Mouse (Mus musculus) liver, embryonic 13.5 days (tissue): ENCODE results near the gene Elovl5. TPM values are rescaled to one million over a fixed set of nuclear protein-coding genes. Genes with fewer than 3 reads are reported as not detected.

Experiments
- ATAC-seq: fragments of 200-750 bp; cut with Nextera tagmentation; 2 replicates; pipeline ENCODE4 v1.8.0; 2017; ENCODE audit warnings: low read depth, mild to moderate bottlenecking, moderate number of reproducible peaks, moderate library complexity
- DNase-seq: peaks from one replicate; pipeline ENCODE4 v3.0.0; 2022
- H3K27ac ChIP-seq: fragments of 300-500 bp; sonication (generic); 2 replicates; pipeline ENCODE4 v1.5.1; 2015; ENCODE audit warnings: moderate library complexity, mild to moderate bottlenecking, inconsistent platforms
- H3K27me3 ChIP-seq: fragments of 300-500 bp; sonication (generic); 2 replicates; pipeline ENCODE4 v1.6.1; 2015; ENCODE audit warnings: mild to moderate bottlenecking, inconsistent platforms
- H3K36me3 ChIP-seq: fragments of 300-500 bp; sonication (generic); 2 replicates; pipeline ENCODE4 v1.6.1; 2015; ENCODE audit warnings: mild to moderate bottlenecking, inconsistent platforms
- H3K4me1 ChIP-seq: fragments of 300-500 bp; sonication (generic); replicated peaks from 2 replicates; pipeline ENCODE4 v1.6.1; 2015; ENCODE audit warnings: inconsistent platforms
- H3K4me2 ChIP-seq: fragments of 300-500 bp; sonication (generic); 2 replicates; pipeline ENCODE4 v1.6.1; 2015; ENCODE audit warnings: inconsistent platforms, mild to moderate bottlenecking, moderate library complexity
- H3K4me3 ChIP-seq: fragments of 300-500 bp; sonication (generic); replicated peaks from 2 replicates; pipeline ENCODE4 v1.5.1; 2015; ENCODE audit warnings: mild to moderate bottlenecking, inconsistent platforms
- H3K9ac ChIP-seq: fragments of 300-500 bp; sonication (generic); 2 replicates; pipeline ENCODE4 v1.6.1; 2015; ENCODE audit warnings: mild to moderate bottlenecking, inconsistent platforms
- H3K9me3 ChIP-seq: fragments of 300-500 bp; sonication (generic); replicated peaks from 2 replicates; pipeline ENCODE4 v1.6.1; 2016; ENCODE audit warnings: inconsistent platforms
- WGBS: fragments of 180-500 bp; shearing (Covaris S2); methylation state at CpG from one replicate; pipeline ENCODE4 v1.1.7; 2015; ENCODE audit not compliant: insufficient replicate concordance; 5-methylcytosine and 5-hydroxymethylcytosine counted together
- polyA plus RNA-seq: library from polyadenylated mRNA; unstranded; fragments of >200 nt; fragmentation: Nextera tagmentation; extraction: Ambion mirVana; gene quantifications from 2 replicates; pipeline ENCODE4 v1.2.1, GENCODE M21; 2015

Elovl5 gene
- polyA plus RNA-seq, 1 experiment from 2014 or later: 21.2 TPM

GRCm38 (mm10) chr9:77955964-77956363 is 38.8 kb downstream of the Elovl5 start:
- Histone ChIP-seq H3K36me3 (peaks cover 6% of the 10 kb centered on the region; the same call in 1 of the 2 replicates), H3K9me3 (no peaks in the 10 kb centered on the region), H3K4me3 (no peak overlapping the region), H3K27ac (no peak overlapping the region), H3K27me3 (no peaks in the 10 kb centered on the region), H3K4me2 (no peak overlapping the region), H3K9ac (no peak overlapping the region), H3K4me1 (peaks cover 28% of the 10 kb centered on the region)
- ATAC-seq: no peak
- no peak for DNase-seq
- WGBS: 76% methylated on average over 8 of the region's 8 CpGs

- ATAC-seq (no peak), DNase-seq (no peak)
- Histone ChIP-seq H3K4me2 (no peak overlapping the region), H3K9ac (no peak overlapping the region), H3K27me3 (no peaks in the 10 kb centered on the region), H3K27ac (no peak overlapping the region), H3K4me1 (peaks cover 23% of the 10 kb centered on the region), H3K36me3 (peaks cover 7% of the 10 kb centered on the region; the same call in 1 of the 2 replicates), H3K4me3 (no peak overlapping the region), H3K9me3 (no peaks in the 10 kb centered on the region)
- 66% methylated on average over 7 of the region's 7 CpGs for WGBS
Observed at GRCm38 (mm10) chr9:77958327-77958726, 41.2 kb downstream of the Elovl5 start.

GRCm38 (mm10) chr9:77959759-77960158 is 42.6 kb downstream of the Elovl5 start:
- no peak overlapping the region for H3K27ac ChIP-seq
- ATAC-seq (no peak), DNase-seq (no peak)
- H3K4me3 ChIP-seq: no peak overlapping the region
- no peaks in the 10 kb centered on the region for H3K9me3 ChIP-seq
- H3K36me3 ChIP-seq: peaks cover 7% of the 10 kb centered on the region; the same call in 1 of the 2 replicates
- H3K4me1 ChIP-seq: peaks cover 25% of the 10 kb centered on the region
- 69% methylated on average over 12 of the region's 12 CpGs for WGBS
- no peak overlapping the region for H3K4me2 ChIP-seq
- H3K9ac ChIP-seq: no peak overlapping the region
- no peaks in the 10 kb centered on the region for H3K27me3 ChIP-seq

- H3K27ac ChIP-seq: no peak overlapping the region
- H3K27me3 ChIP-seq: no peaks in the 10 kb centered on the region
- 0 out of 2 replicates have a peak, but pooled peaks cover 17% of the 10 kb centered on the region for H3K4me1 ChIP-seq
- H3K36me3 ChIP-seq: peaks cover 7% of the 10 kb centered on the region; the same call in 1 of the 2 replicates
- no peak overlapping the region for H3K4me3 ChIP-seq
- no peak overlapping the region for H3K9ac ChIP-seq
- 74% methylated on average over 6 of the region's 6 CpGs for WGBS
- DNase-seq (no peak), ATAC-seq (no peak)
- no peaks in the 10 kb centered on the region for H3K9me3 ChIP-seq
- H3K4me2 ChIP-seq: no peak overlapping the region
Observed at GRCm38 (mm10) chr9:77961350-77961749, 44.2 kb downstream of the Elovl5 start.

- Histone ChIP-seq H3K27ac (peak overlapping the region; percentile 23), H3K9ac (0 out of 2 replicates have a peak overlapping the region, but pooled peaks have one; percentile 9), H3K4me3 (no peak overlapping the region), H3K4me1 (0 out of 2 replicates have a peak, but pooled peaks cover 17% of the 10 kb centered on the region), H3K36me3 (peaks cover 7% of the 10 kb centered on the region; the same call in 1 of the 2 replicates), H3K27me3 (no peaks in the 10 kb centered on the region), H3K9me3 (no peaks in the 10 kb centered on the region), H3K4me2 (no peak overlapping the region)
- ATAC-seq: peak; percentile 71
- no peak for DNase-seq
- WGBS: 77% methylated on average over 14 of the region's 14 CpGs
Observed at GRCm38 (mm10) chr9:77964084-77964483, 46.9 kb downstream of the Elovl5 start.

GRCm38 (mm10) chr9:77965287-77965686 is 48.1 kb downstream of the Elovl5 start:
- 76% methylated on average over 5 of the region's 5 CpGs for WGBS
- Histone ChIP-seq H3K27me3 (no peaks in the 10 kb centered on the region), H3K4me3 (no peak overlapping the region), H3K4me1 (0 out of 2 replicates have a peak, but pooled peaks cover 17% of the 10 kb centered on the region), H3K27ac (no peak overlapping the region), H3K9me3 (no peaks in the 10 kb centered on the region), H3K36me3 (peaks cover 4% of the 10 kb centered on the region; the same call in 1 of the 2 replicates), H3K4me2 (no peak overlapping the region), H3K9ac (no peak overlapping the region)
- ATAC-seq (no peak), DNase-seq (no peak)

- Histone ChIP-seq H3K27me3 (no peaks in the 10 kb centered on the region), H3K27ac (no peak overlapping the region), H3K9ac (no peak overlapping the region), H3K36me3 (peaks cover 1% of the 10 kb centered on the region; the same call in 1 of the 2 replicates), H3K4me3 (no peak overlapping the region), H3K4me2 (no peak overlapping the region), H3K9me3 (no peaks in the 10 kb centered on the region), H3K4me1 (0 out of 2 replicates have a peak, but pooled peaks cover 20% of the 10 kb centered on the region)
- DNase-seq: no peak
- WGBS: 47% methylated on average over 6 of the region's 6 CpGs
- no peak for ATAC-seq
Observed at GRCm38 (mm10) chr9:77965768-77966552, 48.8 kb downstream of the Elovl5 start.

- no peaks in the 10 kb centered on the region for H3K9me3 ChIP-seq
- 0 out of 2 replicates have a peak, but pooled peaks cover 20% of the 10 kb centered on the region for H3K4me1 ChIP-seq
- H3K9ac ChIP-seq: no peak overlapping the region
- no peak overlapping the region for H3K27ac ChIP-seq
- DNase-seq: no peak
- no peaks in the 10 kb centered on the region for H3K27me3 ChIP-seq
- 82% methylated on average over 7 of the region's 7 CpGs for WGBS
- no peaks in the 10 kb centered on the region for H3K36me3 ChIP-seq
- H3K4me2 ChIP-seq: no peak overlapping the region
- no peak overlapping the region for H3K4me3 ChIP-seq
- ATAC-seq: no peak
Observed at GRCm38 (mm10) chr9:77966861-77967260, 49.7 kb downstream of the Elovl5 start.

- Histone ChIP-seq H3K9ac (no peak overlapping the region), H3K27ac (no peak overlapping the region), H3K36me3 (no peaks in the 10 kb centered on the region), H3K4me3 (no peak overlapping the region), H3K4me2 (no peak overlapping the region), H3K27me3 (no peaks in the 10 kb centered on the region), H3K4me1 (peaks cover 27% of the 10 kb centered on the region), H3K9me3 (no peaks in the 10 kb centered on the region)
- ATAC-seq: no peak
- WGBS: 85% methylated on average over 12 of the region's 12 CpGs
- no peak for DNase-seq
Observed at GRCm38 (mm10) chr9:77967584-77968163, 50.5 kb downstream of the Elovl5 start.

- Histone ChIP-seq H3K4me3 (no peak overlapping the region), H3K4me2 (no peak overlapping the region), H3K9ac (no peak overlapping the region), H3K9me3 (no peaks in the 10 kb centered on the region), H3K4me1 (peaks cover 16% of the 10 kb centered on the region), H3K36me3 (no peaks in the 10 kb centered on the region), H3K27ac (no peak overlapping the region), H3K27me3 (no peaks in the 10 kb centered on the region)
- 72% methylated on average over 6 of the region's 6 CpGs for WGBS
- ATAC-seq: no peak
- DNase-seq: no peak
Observed at GRCm38 (mm10) chr9:77969192-77969953, 52.2 kb downstream of the Elovl5 start.

GRCm38 (mm10) chr9:77979000-77979399 is 61.8 kb downstream of the Elovl5 start:
- WGBS: 86% methylated on average over 7 of the region's 7 CpGs
- no peak for DNase-seq
- peaks cover 34% of the 10 kb centered on the region for H3K36me3 ChIP-seq

More at GRCm38 (mm10) chr9:77979000-77979399, 61.8 kb downstream of the Elovl5 start:
- H3K4me2 ChIP-seq: no peak overlapping the region
- H3K4me3 ChIP-seq: no peak overlapping the region
- no peak overlapping the region for H3K27ac ChIP-seq
- ATAC-seq: no peak
- H3K9ac ChIP-seq: no peak overlapping the region
- H3K9me3 ChIP-seq: no peaks in the 10 kb centered on the region
- peaks cover 9% of the 10 kb centered on the region for H3K4me1 ChIP-seq
- H3K27me3 ChIP-seq: no peaks in the 10 kb centered on the region
